Mouse (Mus musculus): ENCODE results near the gene Olfr524.

Olfr524 gene

GRCm38 (mm10) chr7:140186646-140187620, 18.8 kb downstream of the Olfr524 start:
- DNase-seq (ENCODE audit: low read depth): no peak

GRCm38 (mm10) chr7:140184206-140184605, 21.6 kb downstream of the Olfr524 start:
- no peak for DNase-seq (ENCODE audit: low read depth)

- DNase-seq (ENCODE audit: low read depth): no peak
Measured at GRCm38 (mm10) chr7:140180692-140181091, 25.1 kb downstream of the Olfr524 start.

GRCm38 (mm10) chr7:140179176-140179575, 26.6 kb downstream of the Olfr524 start:
- DNase-seq (ENCODE audit: low read depth): no peak

GRCm38 (mm10) chr7:140172936-140173335, 32.8 kb downstream of the Olfr524 start, which contains the start of gene Olfr523:
Gene Olfr523 (plus strand): TSS chr7:140173217.
- no peak for DNase-seq (ENCODE audit: low read depth)

GRCm38 (mm10) chr7:140170863-140171262, 34.9 kb downstream of the Olfr524 start:
- no peak for DNase-seq (ENCODE audit: low read depth)

- DNase-seq (ENCODE audit: low read depth): no peak
Measured at GRCm38 (mm10) chr7:140169386-140169785, 36.4 kb downstream of the Olfr524 start.

- no peak for DNase-seq (ENCODE audit: low read depth)
Measured at GRCm38 (mm10) chr7:140167950-140168349, 37.8 kb downstream of the Olfr524 start.

GRCm38 (mm10) chr7:140164664-140165063, 41.1 kb downstream of the Olfr524 start, which contains the start of gene Olfr522:
Gene Olfr522 (minus strand): TSS chr7:140164764.
- DNase-seq (ENCODE audit: low read depth): no peak

- no peak for DNase-seq (ENCODE audit: low read depth)
Measured at GRCm38 (mm10) chr7:140160363-140160762, 45.4 kb downstream of the Olfr524 start.

- DNase-seq (ENCODE audit: low read depth): no peak
Measured at GRCm38 (mm10) chr7:140154218-140154927, 51.4 kb downstream of the Olfr524 start, which contains the start of gene Sprn. Gene Sprn (minus strand): TSS chr7:140154877.

GRCm38 (mm10) chr7:140153829-140154217, 51.9 kb downstream of the Olfr524 start:
- no peak for DNase-seq (ENCODE audit: low read depth)

- no peak for DNase-seq (ENCODE audit: low read depth)
Measured at GRCm38 (mm10) chr7:140153383-140153782, 52.4 kb downstream of the Olfr524 start.

Measured in fibroblast of lung, adult 2 months (primary cell).